In genomic region chr11:49613349-49613748, GRCm38 (mm10) we compare ENCODE assay signal across 10 mouse cellular contexts. TPM values are rescaled to one million over a fixed set of nuclear protein-coding genes. Genes with fewer than 3 reads are reported as not detected.
DNase-seq lines count a peak whose midpoint lies in the region; ATAC-seq lines count a peak whose summit lies in the region.
"Had no signal": no experiment of that assay in that cellular context is flagged by ENCODE, and none has a peak within 500 bp of the region (broad histone marks: within the 10 kb centered on the region; RNA-seq: fewer than 3 reads in every experiment).

No protein-coding gene starts in this region.

- H3K4me3 ChIP-seq in liver, embryonic 16.5 days (ENCODE audit: low read depth, low read length), result no peak overlapping the region

- H3K9ac ChIP-seq in liver, embryonic 16.5 days (ENCODE audit: low read depth, low read length), result no peak overlapping the region

- ATAC-seq in liver, embryonic 16.5 days (ENCODE audit: low read depth), result peak; percentile 55

- no peak overlapping the region for H3K4me2 ChIP-seq in liver, embryonic 16.5 days (ENCODE audit: low read depth, low read length)

- peak; percentile 25 for DNase-seq in R1 (ENCODE audit: low read depth, low spot score)
- peak; percentile 29 for DNase-seq in embryo, embryonic 11 days
- DNase-seq in induced T-regulatory cell, adult 2 months (ENCODE audit: low read depth), result peak; percentile 19
- no peak for DNase-seq in layer of hippocampus, postnatal 25 days (ENCODE audit: extremely low spot score in 1 of 2, low spot score in 1 of 2)
- DNase-seq in layer of hippocampus, adult 9-10 months (ENCODE audit: low spot score), result no peak
- DNase-seq in right cerebral cortex, postnatal 36 days (ENCODE audit: low spot score in 2 of 2), result no peak
- no peak for DNase-seq in cerebellum, postnatal 25 days

- no peaks in the 10 kb centered on the region for H3K36me3 ChIP-seq in liver, embryonic 16.5 days (ENCODE audit: control insufficient read depth, insufficient read depth)

- 4% methylated on average over 10 of the region's 10 CpGs for WGBS in liver, embryonic 16.5 days (ENCODE audit: insufficient replicate concordance)

- no peaks in the 10 kb centered on the region for H3K9me3 ChIP-seq in liver, embryonic 16.5 days (replicated peaks; ENCODE audit: control insufficient read depth, low read length)

- H3K27me3 ChIP-seq in liver, embryonic 16.5 days (ENCODE audit: control insufficient read depth, insufficient read depth, low read depth, low read length), result peaks cover 26% of the 10 kb centered on the region

- no peaks in the 10 kb centered on the region for H3K4me1 ChIP-seq in liver, embryonic 16.5 days (ENCODE audit: control insufficient read depth, low read depth, low read length)

- H3K27ac ChIP-seq in liver, embryonic 16.5 days (ENCODE audit: low read length), result no peak overlapping the region

RNA-seq across cellular contexts. Expression of gene Flt4, which starts 4.3 kb away (rescaled TPM):
- 3.2 and 3.9 TPM in 2 replicates for polyA plus RNA-seq in liver, embryonic 16.5 days (2015; fragmentation: Nextera tagmentation; extraction: Ambion mirVana)
- total RNA-seq in layer of hippocampus, postnatal 25 days (2021), result 1 to 10 TPM; 1.9 to 2.5 TPM

RNA-seq across cellular contexts. Expression of gene Scgb3a1, which starts 50.1 kb away (rescaled TPM):
- not detected in 2 replicates for polyA plus RNA-seq in liver, embryonic 16.5 days (2015; fragmentation: Nextera tagmentation; extraction: Ambion mirVana)
- total RNA-seq in layer of hippocampus, postnatal 25 days (2021), result under 1 TPM in 1 of 2 experiments, not detected in 1; 0.84 TPM
- polyA plus RNA-seq: embryonic facial prominence, embryonic 11.5 days had no signal

RNA-seq across cellular contexts. Expression of gene Olfr1380, which starts 56.7 kb away (rescaled TPM):
- not detected in 2 replicates for polyA plus RNA-seq in liver, embryonic 16.5 days (2015; fragmentation: Nextera tagmentation; extraction: Ambion mirVana)
- total RNA-seq in layer of hippocampus, postnatal 25 days (2021), result not detected
- polyA plus RNA-seq: embryonic facial prominence, embryonic 11.5 days; testis, adult 2 months had no signal

Comparison
In these comparisons a context has a peak if more than half of its experiments do, and no peak if none do; other contexts are left out.
1. DNase-seq: peak in R1 (single experiment), embryo, embryonic 11 days (single experiment) and induced T-regulatory cell, adult 2 months (single experiment); none in layer of hippocampus, postnatal 25 days (0 of 2), layer of hippocampus, adult 9-10 months (single experiment), right cerebral cortex, postnatal 36 days (0 of 2) and cerebellum, postnatal 25 days (0 of 2).